Mouse (Mus musculus) midbrain, postnatal 0 days (tissue): Measurements from ENCODE around the gene Tasp1. TPM values are rescaled to one million over a fixed set of nuclear protein-coding genes. Genes with fewer than 3 reads are reported as not detected.
"Not testable (repeated sequence)": the region's sequence is repeated elsewhere in the genome, so short reads cannot be mapped to it uniquely, and the experiment has no call there.

ENCODE experiments used
- ATAC-seq: fragments of 200-750 bp; cut with Nextera tagmentation; 2 replicates; pipeline ENCODE4 v1.8.0; 2017; ENCODE audit warnings: moderate number of reproducible peaks, mild to moderate bottlenecking, moderate TSS enrichment, moderate library complexity; ENCODE audit not compliant: low FRiP score
- DNase-seq: peaks from one replicate; pipeline ENCODE4 v3.0.0-alpha.2; 2015; ENCODE audit warnings: low spot score
- H3K27ac ChIP-seq: fragments of 300-500 bp; sonication (generic); 2 replicates; pipeline ENCODE4 v1.5.1; 2014; ENCODE audit warnings: low read depth, mild to moderate bottlenecking, low read length, mixed read lengths
- H3K27me3 ChIP-seq: fragments of 300-500 bp; sonication (generic); 2 replicates; pipeline ENCODE4 v1.6.1; 2014; ENCODE audit warnings: low read length, control low read depth, mixed read lengths; ENCODE audit not compliant: insufficient read depth
- H3K36me3 ChIP-seq: fragments of 300-500 bp; sonication (generic); 2 replicates; pipeline ENCODE4 v1.6.1; 2014; ENCODE audit warnings: low read length, control low read depth, mixed read lengths; ENCODE audit not compliant: insufficient read depth
- H3K4me1 ChIP-seq: fragments of 300-500 bp; sonication (generic); 2 replicates; pipeline ENCODE4 v1.6.1; 2014; ENCODE audit warnings: mild to moderate bottlenecking, control low read depth, antibody characterized with exemption, low read length, mixed read lengths; ENCODE audit not compliant: insufficient read depth
- H3K4me2 ChIP-seq: fragments of 300-500 bp; sonication (generic); 2 replicates; pipeline ENCODE4 v1.6.1; 2014; ENCODE audit warnings: low read depth, mild to moderate bottlenecking, low read length, mixed read lengths; ENCODE audit not compliant: poor library complexity, severe bottlenecking
- H3K4me3 ChIP-seq: fragments of 300-500 bp; sonication (generic); 2 replicates; pipeline ENCODE4 v1.5.1; 2014; ENCODE audit warnings: low read depth, mild to moderate bottlenecking, low read length, moderate library complexity
- H3K9ac ChIP-seq: fragments of 300-500 bp; sonication (generic); replicated peaks from 2 replicates; pipeline ENCODE4 v1.6.1; 2014; ENCODE audit warnings: mild to moderate bottlenecking, low read length, moderate library complexity, mixed read lengths; ENCODE audit not compliant: poor library complexity, severe bottlenecking
- H3K9me3 ChIP-seq: fragments of 300-500 bp; sonication (generic); 2 replicates; pipeline ENCODE4 v1.6.1; 2016; ENCODE audit warnings: low read length, control low read depth
- CTCF ChIP-seq: IDR thresholded peaks from 2 replicates; pipeline ENCODE4 v1.5.1; 2016; ENCODE audit warnings: antibody characterized with exemption, mild to moderate bottlenecking
- WGBS: fragments of 180-500 bp; shearing (Covaris S2); extraction: QIAGEN DNeasy Blood & Tissue Kit; methylation state at CpG from one replicate; pipeline ENCODE4 v1.1.7; 2014; 5-methylcytosine and 5-hydroxymethylcytosine counted together
- polyA plus RNA-seq: library from polyadenylated mRNA; unstranded; fragments of >200 nt; fragmentation: Nextera tagmentation; extraction: Ambion mirVana; gene quantifications from 2 replicates; pipeline ENCODE4 v1.2.1, GENCODE M21; 2015
- total RNA-seq: library from RNA; depleted of rRNA; stranded (reverse); fragments of >200 nt; gene quantifications from 2 replicates; pipeline ENCODE4 v1.2.3, GENCODE M21; 2014

Tasp1 gene
- total and polyA plus RNA-seq, 2 experiments from 2014 or later, result 15.2 to 23.1 TPM

GRCm38 (mm10) chr2:140042081-140042480, 24.5 kb downstream of the Tasp1 start:
- H3K36me3 ChIP-seq, result peaks cover 6% of the 10 kb centered on the region; the same call in 1 of the 2 replicates
- DNase-seq, result no peak
- no peak overlapping the region for H3K4me2 ChIP-seq
- H3K27me3 ChIP-seq, result no peaks in the 10 kb centered on the region
- H3K27ac ChIP-seq, result no peak overlapping the region
- ATAC-seq, result no peak
- H3K4me1 ChIP-seq, result no peaks in the 10 kb centered on the region
- TF ChIP-seq CTCF, result no peak
- 97% methylated on average over 10 of the region's 10 CpGs for WGBS
- no peak overlapping the region for H3K4me3 ChIP-seq
- no peak overlapping the region for H3K9ac ChIP-seq
- no peaks in the 10 kb centered on the region for H3K9me3 ChIP-seq

GRCm38 (mm10) chr2:140037459-140037858, 29.1 kb downstream of the Tasp1 start:
- no peaks in the 10 kb centered on the region for H3K27me3 ChIP-seq
- H3K4me1 ChIP-seq, result no peaks in the 10 kb centered on the region
- ATAC-seq (no peak), DNase-seq (no peak)
- H3K4me3 ChIP-seq, result no peak overlapping the region
- peaks cover 6% of the 10 kb centered on the region; the same call in 1 of the 2 replicates for H3K36me3 ChIP-seq
- no peak overlapping the region for H3K27ac ChIP-seq
- no peaks in the 10 kb centered on the region for H3K9me3 ChIP-seq
- H3K4me2 ChIP-seq, result no peak overlapping the region
- no peak for TF ChIP-seq CTCF
- no peak overlapping the region for H3K9ac ChIP-seq
- WGBS, result 90% methylated on average over 2 of the region's 2 CpGs

- Histone ChIP-seq H3K27me3 (no peaks in the 10 kb centered on the region), H3K36me3 (no peaks in the 10 kb centered on the region; the same call in 1 of the 2 replicates), H3K4me3 (no peak overlapping the region), H3K9me3 (no peaks in the 10 kb centered on the region), H3K27ac (no peak overlapping the region), H3K4me1 (no peaks in the 10 kb centered on the region), H3K4me2 (no peak overlapping the region), H3K9ac (no peak overlapping the region)
- no peak for TF ChIP-seq CTCF
- ATAC-seq, result no peak
- no peak for DNase-seq
Observed at GRCm38 (mm10) chr2:140036854-140037253, 29.8 kb downstream of the Tasp1 start.

- Histone ChIP-seq H3K9ac (no peak overlapping the region), H3K27ac (no peak overlapping the region), H3K4me3 (no peak overlapping the region), H3K9me3 (no peaks in the 10 kb centered on the region), H3K36me3 (0 out of 2 replicates have a peak, but pooled peaks cover 3% of the 10 kb centered on the region), H3K27me3 (no peaks in the 10 kb centered on the region), H3K4me2 (no peak overlapping the region), H3K4me1 (no peaks in the 10 kb centered on the region)
- TF ChIP-seq CTCF, result no peak
- ATAC-seq (no peak), DNase-seq (no peak)
- WGBS, result 84% methylated on average over 4 of the region's 4 CpGs
Observed at GRCm38 (mm10) chr2:140024937-140025336, 41.7 kb downstream of the Tasp1 start.

GRCm38 (mm10) chr2:140007406-140007805, 59.2 kb downstream of the Tasp1 start:
- H3K9me3 ChIP-seq, result no peaks in the 10 kb centered on the region
- H3K4me3 ChIP-seq, result no peak overlapping the region
- no peak overlapping the region for H3K4me2 ChIP-seq
- 92% methylated on average over 3 of the region's 3 CpGs for WGBS
- no peak overlapping the region for H3K27ac ChIP-seq
- no peak for TF ChIP-seq CTCF
- no peak overlapping the region for H3K9ac ChIP-seq
- ATAC-seq, result no peak
- no peak for DNase-seq
- peaks cover 4% of the 10 kb centered on the region; the same call in 1 of the 2 replicates for H3K36me3 ChIP-seq
- H3K27me3 ChIP-seq, result no peaks in the 10 kb centered on the region
- H3K4me1 ChIP-seq, result no peaks in the 10 kb centered on the region

- Histone ChIP-seq H3K4me3 (no peak overlapping the region), H3K27me3 (no peaks in the 10 kb centered on the region), H3K27ac (no peak overlapping the region), H3K36me3 (0 out of 2 replicates have a peak, but pooled peaks cover 4% of the 10 kb centered on the region), H3K4me1 (no peaks in the 10 kb centered on the region), H3K9me3 (no peaks in the 10 kb centered on the region), H3K9ac (no peak overlapping the region), H3K4me2 (no peak overlapping the region)
- 92% methylated on average over 2 of the region's 2 CpGs for WGBS
- TF ChIP-seq CTCF, result peak; percentile 57
- no peak for ATAC-seq
- no peak for DNase-seq
Observed at GRCm38 (mm10) chr2:139998170-139998569, 68.4 kb downstream of the Tasp1 start.

- not testable (repeated sequence) for H3K4me1 ChIP-seq, H3K4me3 ChIP-seq, H3K9me3 ChIP-seq, DNase-seq, H3K9ac ChIP-seq, H3K27me3 ChIP-seq, H3K4me2 ChIP-seq, ATAC-seq, H3K27ac ChIP-seq, H3K36me3 ChIP-seq
- WGBS, result 93% methylated on average over 1 of the region's 1 CpGs
Observed at GRCm38 (mm10) chr2:139989907-139990306, 76.7 kb downstream of the Tasp1 start.
